Mouse (Mus musculus): ENCODE measurements at regions not wholly inside any gene's neighbourhood (a gene's known extent, or its start where the extent isn't known, plus 50 kb on each side); places are given as distances from the start of the nearest gene placed in this dataset.

DNA sequence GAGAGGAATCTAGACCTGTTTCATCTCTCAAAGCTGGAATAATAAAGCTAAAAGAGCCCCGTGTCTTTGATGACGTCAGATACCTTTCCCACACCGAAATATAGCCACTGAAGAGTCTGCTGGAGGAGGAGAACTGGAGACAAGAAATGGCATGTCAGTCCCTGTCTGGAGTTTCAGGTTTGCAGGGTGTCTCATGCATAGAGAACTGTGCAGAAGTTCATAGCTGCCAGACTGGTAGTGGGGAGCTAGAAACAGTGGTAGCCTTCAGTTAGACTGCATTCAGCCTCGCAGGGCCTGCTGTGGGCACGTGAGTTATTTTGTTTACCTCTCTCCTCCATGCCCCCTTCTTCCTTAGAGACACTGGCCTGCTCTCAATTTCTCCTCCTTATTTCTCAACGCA lies 127.5 kb upstream of the Irx4 start:
- H3K36me3 ChIP-seq (replicated peaks in 1 of 2; ENCODE audit: control insufficient read depth in 1 of 2, insufficient read depth in 1 of 2, low read length in 1 of 2): no peaks in the 10 kb centered on the region
- in situ Hi-C loops (cut with MboI; ENCODE audit: low pct_ligation_motif_present, low pct_unique_long_range_greater_than_20kb, low sequenced_read_pairs) (no loop called here), dilution Hi-C loops (cut with MboI; ENCODE audit: extremely low pct_ligation_motif_present, extremely low pct_unique_long_range_greater_than_20kb, low sequenced_read_pairs) (no loop called here)
- H3K79me2 ChIP-seq (replicated peaks; ENCODE audit: control insufficient read depth, extremely low read depth, insufficient read depth, poor library complexity, severe bottlenecking): no peaks in the 10 kb centered on the region
- no peaks in the 10 kb centered on the region for H3K4me1 ChIP-seq (ENCODE audit: control insufficient read depth in 1 of 2, insufficient read depth in 2 of 2)
- peaks cover 5% of the 10 kb centered on the region for H3K27me3 ChIP-seq (replicated peaks)
- H3K9ac ChIP-seq (ENCODE audit: insufficient read depth, low read depth): no peak overlapping the region
- no peak overlapping the region for H3K27ac ChIP-seq (ENCODE audit: insufficient read depth, low read depth)
- H3K9me3 ChIP-seq (replicated peaks; ENCODE audit: low read length): peaks cover 7% of the 10 kb centered on the region
- no peak overlapping the region for H3K4me2 ChIP-seq (ENCODE audit: insufficient read depth, low read depth, poor library complexity, severe bottlenecking)
- no peak for TF ChIP-seq USF2 (conservative IDR thresholded peaks at IDR 0.05; ENCODE audit: low read depth, low read length)
- no peak for TF ChIP-seq MAX (IDR thresholded peaks at IDR 0.05; ENCODE audit: low read length)
- TF ChIP-seq BHLHE40 (IDR thresholded peaks at IDR 0.05; ENCODE audit: low read depth, low read length): no peak
- no peak for TF ChIP-seq ZMIZ1 (IDR thresholded peaks at IDR 0.05; ENCODE audit: low read depth, low read length)
- no peak for TF ChIP-seq TBP (conservative IDR thresholded peaks at IDR 0.05; ENCODE audit: low read depth, low read length)
- no peak for TF ChIP-seq HCFC1 (IDR thresholded peaks at IDR 0.05; ENCODE audit: low read depth, low read length)
- no peak for TF ChIP-seq ELF1 (IDR thresholded peaks at IDR 0.05; ENCODE audit: low read depth, low read length)
- no peak for TF ChIP-seq NRF1 (IDR thresholded peaks at IDR 0.05; ENCODE audit: low read depth, low read length)
- no peak for TF ChIP-seq RCOR1 (conservative IDR thresholded peaks at IDR 0.05; ENCODE audit: low read depth, low read length)
- TF ChIP-seq UBTF (IDR thresholded peaks at IDR 0.05; ENCODE audit: low read depth, low read length): no peak
- no peak for TF ChIP-seq JUND (conservative IDR thresholded peaks at IDR 0.05; ENCODE audit: low read depth, low read length)
- TF ChIP-seq SIN3A (IDR thresholded peaks at IDR 0.05; ENCODE audit: low read length): no peak
- no peak for TF ChIP-seq CHD2 (IDR thresholded peaks at IDR 0.05; ENCODE audit: low read length)
- TF ChIP-seq PAX5 (IDR thresholded peaks at IDR 0.05; ENCODE audit: low read length): no peak
- no peak for TF ChIP-seq EP300 (IDR thresholded peaks at IDR 0.05; ENCODE audit: low read length)
- TF ChIP-seq ETS1 (conservative IDR thresholded peaks at IDR 0.05; ENCODE audit: low read depth, low read length): no peak
- TF ChIP-seq MYC (IDR thresholded peaks at IDR 0.05; ENCODE audit: low read depth, low read length): no peak
- H3K4me3 ChIP-seq (replicated peaks in 1 of 3; ENCODE audit: low read depth in 2 of 3, low read length in 2 of 3, poor library complexity in 1 of 3): no peak overlapping the region
- DNase-seq (ENCODE audit: extremely low read depth): no peak

DNA sequence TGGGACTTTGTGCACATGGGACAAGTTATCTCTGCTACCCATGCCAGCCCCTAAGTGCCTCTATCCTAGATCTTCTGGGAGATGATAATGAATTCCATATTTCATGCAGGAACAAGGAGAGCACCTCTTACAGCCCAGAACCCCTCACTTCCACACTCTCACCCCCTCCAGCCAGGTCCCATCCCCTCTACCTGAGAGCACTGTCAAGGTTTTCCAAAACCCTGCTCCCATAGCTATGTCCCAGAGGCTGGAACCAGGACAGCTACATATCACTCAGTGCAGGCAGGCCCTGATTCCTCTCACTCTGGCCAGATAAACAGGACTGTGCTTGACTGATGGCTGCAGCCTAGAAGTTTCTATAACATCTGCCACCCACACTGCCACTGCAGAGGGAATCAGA lies 125.3 kb upstream of the Irx4 start:
- DNase-seq (ENCODE audit: extremely low read depth): no peak
- H3K9ac ChIP-seq (ENCODE audit: insufficient read depth, low read depth): no peak overlapping the region
- no peak overlapping the region for H3K4me3 ChIP-seq (replicated peaks in 1 of 3; ENCODE audit: low read depth in 2 of 3, low read length in 2 of 3, poor library complexity in 1 of 3)
- dilution Hi-C loops (cut with MboI; ENCODE audit: extremely low pct_ligation_motif_present, extremely low pct_unique_long_range_greater_than_20kb, low sequenced_read_pairs) (no loop called here), in situ Hi-C loops (cut with MboI; ENCODE audit: low pct_ligation_motif_present, low pct_unique_long_range_greater_than_20kb, low sequenced_read_pairs) (no loop called here)
- H3K79me2 ChIP-seq (replicated peaks; ENCODE audit: control insufficient read depth, extremely low read depth, insufficient read depth, poor library complexity, severe bottlenecking): no peaks in the 10 kb centered on the region
- TF ChIP-seq JUN (IDR thresholded peaks at IDR 0.05; ENCODE audit: insufficient read depth, low read depth, low read length) (no peak), MAX (IDR thresholded peaks at IDR 0.05; ENCODE audit: low read length) (no peak), ZC3H11A (IDR thresholded peaks at IDR 0.05; ENCODE audit: low read depth, low read length) (no peak), KAT2A (IDR thresholded peaks at IDR 0.05; ENCODE audit: insufficient replicate concordance, low read length) (no peak), PAX5 (IDR thresholded peaks at IDR 0.05; ENCODE audit: low read length) (no peak), POLR2A (IDR thresholded peaks at IDR 0.05; ENCODE audit: low read depth, low read length) (no peak), MAZ (IDR thresholded peaks at IDR 0.05; ENCODE audit: low read depth, low read length) (no peak), IRF4 (IDR thresholded peaks at IDR 0.05; ENCODE audit: low read depth, low read length) (no peak), USF1 (IDR thresholded peaks at IDR 0.05; ENCODE audit: low read depth, low read length) (no peak), E2F4 (IDR thresholded peaks at IDR 0.05; ENCODE audit: insufficient replicate concordance, low read depth, low read length) (no peak), ETS1 (conservative IDR thresholded peaks at IDR 0.05; ENCODE audit: low read depth, low read length) (no peak), GABPA (IDR thresholded peaks at IDR 0.05; ENCODE audit: insufficient replicate concordance, low read depth, low read length) (no peak)
- peaks cover 7% of the 10 kb centered on the region for H3K9me3 ChIP-seq (replicated peaks; ENCODE audit: low read length)
- H3K27ac ChIP-seq (ENCODE audit: insufficient read depth, low read depth): no peak overlapping the region
- no peak overlapping the region for H3K4me2 ChIP-seq (ENCODE audit: insufficient read depth, low read depth, poor library complexity, severe bottlenecking)
- H3K27me3 ChIP-seq (replicated peaks): peaks cover 5% of the 10 kb centered on the region
- H3K4me1 ChIP-seq (ENCODE audit: control insufficient read depth in 1 of 2, insufficient read depth in 2 of 2): no peaks in the 10 kb centered on the region
- no peaks in the 10 kb centered on the region for H3K36me3 ChIP-seq (replicated peaks in 1 of 2; ENCODE audit: control insufficient read depth in 1 of 2, insufficient read depth in 1 of 2, low read length in 1 of 2)

Data from CH12.LX (cell line).